Mouse (Mus musculus): ENCODE results near the gene Ppef1.

Ppef1 gene

DNA sequence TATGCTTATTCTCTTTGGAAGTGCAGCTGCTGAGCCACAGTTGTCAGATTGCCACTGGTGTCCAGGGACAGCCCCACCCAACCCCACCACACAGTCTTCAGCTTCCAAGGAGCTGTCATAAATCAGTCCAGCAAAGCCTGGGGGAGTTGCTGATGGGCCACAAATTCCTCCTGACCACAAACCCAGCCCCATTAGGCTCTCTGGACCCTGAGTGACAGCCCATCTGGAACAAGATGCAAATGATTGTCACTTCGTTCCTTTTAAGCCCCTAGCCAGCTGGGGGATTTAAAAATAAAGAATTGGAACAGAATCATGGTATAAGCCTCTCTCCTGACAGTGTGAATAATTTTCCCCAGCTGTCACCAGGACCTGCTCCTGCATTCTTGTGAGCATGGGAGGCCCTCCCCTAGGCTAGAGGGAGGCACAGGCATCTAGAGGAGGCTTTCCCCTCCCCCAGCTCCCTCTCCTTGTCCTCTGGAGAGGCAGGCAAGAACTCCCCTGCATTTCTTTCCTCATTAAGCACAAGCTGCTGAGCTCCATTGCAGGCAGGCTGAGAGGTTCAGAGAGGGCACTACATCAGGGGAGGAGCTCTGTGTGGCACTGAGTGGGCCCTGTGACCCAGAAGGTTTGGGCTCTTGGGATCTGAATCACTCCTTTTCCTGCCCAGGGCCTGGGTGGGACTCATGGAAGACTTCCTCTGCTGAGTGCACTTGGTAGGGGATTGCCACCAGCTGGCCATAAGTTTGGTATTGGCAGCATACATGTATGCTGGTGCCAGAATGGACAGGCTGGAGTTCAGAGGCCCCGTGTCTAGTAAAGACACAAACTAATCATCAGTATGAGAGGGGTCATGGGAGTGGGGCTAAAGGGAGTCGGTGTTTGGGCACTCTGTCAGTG, 136.8 kb downstream of the Ppef1 start:
- in situ Hi-C loops (cut with MboI; ENCODE audit: unreplicated experiment in 2 of 2) = loop anchor here (25.0 kb wide), 1 partner anchor 438 kb away; no protein-coding TSS in a partner anchor

- in situ Hi-C loops (cut with MboI; ENCODE audit: unreplicated experiment in 2 of 2) = loop anchor here (25.0 kb wide), 1 partner anchor 439 kb away; no protein-coding TSS in a partner anchor
Observed at GRCm38 (mm10) chrX:160598055-160598454, 137.5 kb downstream of the Ppef1 start.

DNA sequence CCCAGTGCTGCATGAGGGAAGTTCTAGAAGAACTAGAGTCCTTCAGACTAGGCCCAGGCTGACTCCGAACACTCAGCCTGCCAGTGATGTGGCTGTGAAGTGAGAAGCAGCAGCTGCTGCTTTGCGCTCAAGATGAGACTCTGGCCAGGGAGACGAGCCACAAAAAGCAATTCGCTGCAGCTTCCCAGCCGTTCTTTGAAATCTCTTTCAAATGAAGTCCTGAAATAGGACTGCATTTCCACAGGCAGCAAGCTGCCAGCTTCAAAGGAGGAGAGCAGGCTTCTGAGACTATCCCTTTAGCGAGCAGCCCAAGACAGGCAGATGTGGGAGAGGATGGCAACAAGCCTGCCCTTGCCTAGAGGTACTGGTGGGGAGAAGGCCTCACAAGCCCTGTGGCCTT, 142.6 kb downstream of the Ppef1 start:
- in situ Hi-C loops (cut with MboI; ENCODE audit: unreplicated experiment in 2 of 2) = loop anchor here (25.0 kb wide), 1 partner anchor 444 kb away; no protein-coding TSS in a partner anchor

DNA sequence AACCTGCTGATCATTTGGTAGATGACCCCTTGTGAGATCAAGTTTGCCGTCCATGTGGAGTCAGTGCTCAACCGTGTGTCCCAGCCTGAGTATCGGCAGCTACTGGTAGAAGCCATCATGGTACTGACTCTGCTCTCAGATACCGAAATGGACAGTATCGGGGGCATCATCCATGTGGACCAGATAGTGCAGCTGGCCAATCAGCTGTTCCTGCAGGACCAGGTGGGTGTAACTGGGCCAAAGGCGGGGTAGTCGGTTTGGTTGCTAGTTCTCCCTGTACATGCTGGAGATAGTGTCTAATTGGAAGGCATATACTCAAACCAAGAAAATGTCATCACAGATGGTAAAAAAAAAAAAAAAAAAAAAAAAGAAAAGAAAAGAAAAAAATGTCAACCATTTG, 145.4 kb downstream of the Ppef1 start:
- in situ Hi-C loops (cut with MboI; ENCODE audit: unreplicated experiment in 2 of 2) = loop anchor here (25.0 kb wide), 1 partner anchor 447 kb away; no protein-coding TSS in a partner anchor

DNA sequence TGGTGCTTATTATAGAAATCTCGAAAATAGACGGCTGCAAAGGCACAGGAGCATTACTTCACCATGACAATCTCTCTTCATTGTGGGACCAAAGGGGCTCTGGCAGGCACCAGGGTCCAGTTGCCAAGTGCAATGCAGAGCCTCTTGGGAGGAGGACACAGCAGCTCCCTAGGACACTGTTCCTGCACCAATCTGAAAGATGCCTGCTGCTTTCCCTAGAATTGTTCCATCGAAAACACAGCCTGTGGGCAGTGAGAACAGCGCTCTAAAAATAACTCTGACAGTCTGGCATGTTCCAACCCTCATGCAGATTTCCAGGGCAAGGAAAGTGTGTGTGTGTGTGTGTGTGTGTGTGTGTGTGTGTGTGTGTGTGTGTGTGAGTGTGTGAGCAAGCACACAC, 147.0 kb downstream of the Ppef1 start:
- in situ Hi-C loops (cut with MboI; ENCODE audit: unreplicated experiment in 2 of 2) = loop anchor here (25.0 kb wide), 1 partner anchor 449 kb away; no protein-coding TSS in a partner anchor

DNA sequence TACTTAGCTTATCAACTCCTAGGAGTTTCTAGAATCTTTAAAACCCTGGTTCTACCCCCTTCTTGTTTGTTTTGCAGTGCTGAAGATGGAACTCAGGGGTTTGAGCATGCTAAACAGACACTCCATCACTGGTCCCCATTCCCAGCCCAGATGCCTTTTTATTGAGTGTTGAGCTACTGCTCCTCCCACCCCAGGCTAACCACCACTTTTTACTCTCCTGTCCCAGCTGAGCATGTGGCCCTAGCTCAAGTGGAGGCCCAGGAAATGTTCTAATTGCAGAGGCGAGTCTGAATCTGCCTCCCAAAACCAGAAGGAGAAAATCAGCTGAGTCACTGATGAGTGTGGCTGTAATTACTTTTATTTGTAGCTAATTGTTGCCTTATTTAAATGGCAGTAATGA, 150.5 kb downstream of the Ppef1 start:
- in situ Hi-C loops (cut with MboI; ENCODE audit: unreplicated experiment in 2 of 2) = loop anchor here (25.0 kb wide), 1 partner anchor 452 kb away; no protein-coding TSS in a partner anchor

DNA sequence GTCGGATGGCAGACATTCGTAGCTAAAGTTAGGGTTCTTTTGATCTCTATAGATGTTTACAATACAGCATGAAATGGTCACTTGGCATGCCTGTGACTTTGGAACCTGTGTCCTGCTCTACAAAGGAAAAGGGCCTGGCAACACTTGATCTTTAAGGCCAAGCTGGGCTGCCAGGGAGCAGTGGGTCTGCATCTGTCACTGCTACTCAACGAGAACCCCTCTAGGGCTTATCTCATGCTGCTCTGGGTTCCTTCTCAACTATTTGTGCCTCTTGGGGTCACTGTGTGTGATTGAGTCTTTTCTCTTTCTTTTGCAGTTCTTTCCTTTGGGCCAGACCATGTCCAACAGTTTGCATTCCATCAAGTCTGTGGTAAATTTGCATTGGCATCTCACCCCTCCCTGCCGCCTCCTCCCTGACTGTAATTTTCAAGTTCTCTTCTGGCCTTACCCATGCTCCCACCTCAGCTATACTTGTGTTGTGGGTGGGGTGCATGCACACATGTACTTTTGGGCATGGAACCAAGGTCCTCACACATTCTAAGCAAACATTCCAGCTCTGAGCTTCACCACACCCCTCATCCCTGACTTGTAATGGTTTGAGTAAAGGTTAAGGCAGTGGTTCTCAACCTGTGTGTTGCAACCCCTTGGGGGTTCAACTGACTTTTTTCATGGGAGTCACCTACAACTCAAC, 151.3 kb downstream of the Ppef1 start:
- in situ Hi-C loops (cut with MboI; ENCODE audit: unreplicated experiment in 2 of 2) = loop anchor here (25.0 kb wide), 1 partner anchor 453 kb away; no protein-coding TSS in a partner anchor

- in situ Hi-C loops (cut with MboI; ENCODE audit: unreplicated experiment in 2 of 2) = loop anchor here (25.0 kb wide), 1 partner anchor 454 kb away; no protein-coding TSS in a partner anchor
Observed at GRCm38 (mm10) chrX:160583589-160583988, 152.0 kb downstream of the Ppef1 start.
